Mouse (Mus musculus) midbrain, embryonic 14.5 days (tissue): ENCODE measurements around the gene Dpt. TPM values are rescaled to one million over a fixed set of nuclear protein-coding genes. Genes with fewer than 3 reads are reported as not detected.

Experiments used
- ATAC-seq: fragments of 200-750 bp; cut with Nextera tagmentation; 2 replicates; pipeline ENCODE4 v1.8.0; 2017; ENCODE audit warnings: moderate number of reproducible peaks, moderate library complexity; ENCODE audit not compliant: low FRiP score, low TSS enrichment
- DNase-seq: peaks from one replicate; pipeline ENCODE4 v3.0.0-alpha.2; 2015
- H3K27ac ChIP-seq: fragments of 300-500 bp; sonication (generic); replicated peaks from 2 replicates; pipeline ENCODE4 v1.5.1; 2014; ENCODE audit warnings: mild to moderate bottlenecking, low read depth, low read length, moderate library complexity
- H3K27me3 ChIP-seq: fragments of 300-500 bp; sonication (generic); 2 replicates; pipeline ENCODE4 v1.6.1; 2014; ENCODE audit warnings: low read length, control low read depth, mixed read lengths; ENCODE audit not compliant: control insufficient read depth, insufficient read depth
- H3K36me3 ChIP-seq: fragments of 300-500 bp; sonication (generic); 2 replicates; pipeline ENCODE4 v1.6.1; 2014; ENCODE audit warnings: low read length, control low read depth; ENCODE audit not compliant: control insufficient read depth, insufficient read depth
- H3K4me1 ChIP-seq: fragments of 300-500 bp; sonication (generic); 2 replicates; pipeline ENCODE4 v1.6.1; 2014; ENCODE audit warnings: mild to moderate bottlenecking, antibody characterized with exemption, low read length, control low read depth; ENCODE audit not compliant: control insufficient read depth, insufficient read depth
- H3K4me2 ChIP-seq: fragments of 300-500 bp; sonication (generic); 2 replicates; pipeline ENCODE4 v1.6.1; 2014; ENCODE audit warnings: mild to moderate bottlenecking, low read length, moderate library complexity
- H3K4me3 ChIP-seq: fragments of 300-500 bp; sonication (generic); replicated peaks from 2 replicates; pipeline ENCODE4 v1.5.1; 2014; ENCODE audit warnings: low read depth, low read length
- H3K9ac ChIP-seq: fragments of 300-500 bp; sonication (generic); replicated peaks from 2 replicates; pipeline ENCODE4 v1.6.1; 2014; ENCODE audit warnings: mild to moderate bottlenecking, low read length, moderate library complexity
- H3K9me3 ChIP-seq: fragments of 300-500 bp; sonication (generic); 2 replicates; pipeline ENCODE4 v1.6.1; 2016; ENCODE audit warnings: low read length, control low read depth, mixed read lengths; ENCODE audit not compliant: control insufficient read depth
- WGBS: fragments of 180-500 bp; shearing (Covaris S2); extraction: QIAGEN DNeasy Blood & Tissue Kit; methylation state at CpG from one replicate; pipeline ENCODE4 v1.1.7; 2014; 5-methylcytosine and 5-hydroxymethylcytosine counted together
- polyA plus RNA-seq: library from polyadenylated mRNA; unstranded; fragments of >200 nt; fragmentation: Nextera tagmentation; extraction: Ambion mirVana; gene quantifications from 2 replicates; pipeline ENCODE4 v1.2.1, GENCODE M21; 2014

The Dpt gene
- polyA plus RNA-seq, 1 experiment from 2014 or later = not detected

DNA sequence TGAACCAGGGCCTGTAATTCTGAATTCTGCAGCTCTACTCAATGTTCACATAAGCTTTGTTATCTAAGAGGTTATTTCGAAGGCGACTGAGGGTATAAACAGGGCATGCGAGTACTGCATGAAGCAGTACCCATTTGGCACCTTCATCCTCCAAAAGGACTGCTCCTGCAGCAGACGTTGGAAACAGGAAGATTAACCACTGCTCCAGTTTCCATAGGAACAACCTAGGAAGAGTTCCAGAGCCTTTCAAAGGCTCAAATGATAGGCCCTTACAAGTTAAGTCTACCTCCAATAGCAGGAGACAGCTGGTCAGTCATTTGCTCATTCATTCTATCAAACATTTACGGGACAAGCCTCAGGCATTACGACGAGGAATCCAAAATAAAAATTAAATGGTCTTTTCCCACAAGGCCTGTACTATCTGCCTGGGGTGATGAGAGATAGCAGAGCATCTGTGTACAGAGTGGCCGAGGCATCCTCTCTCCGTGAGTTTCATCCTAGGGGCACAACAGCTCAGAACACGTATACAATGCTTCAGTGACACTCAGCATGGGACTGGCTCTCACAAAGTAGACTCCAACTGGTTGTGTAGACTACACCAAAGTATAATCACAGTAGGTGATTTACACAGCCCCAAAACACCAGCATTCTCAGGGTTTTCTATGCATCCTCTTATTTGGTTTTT lies 8.4 kb downstream of the Dpt start:
- ATAC-seq (no peak), DNase-seq (no peak)
- 73% methylated on average over 10 of the region's 10 CpGs for WGBS
- Histone ChIP-seq H3K27ac (no peak overlapping the region), H3K27me3 (no peaks in the 10 kb centered on the region), H3K9ac (no peak overlapping the region), H3K4me3 (no peak overlapping the region), H3K4me1 (no peaks in the 10 kb centered on the region), H3K9me3 (no peaks in the 10 kb centered on the region), H3K36me3 (no peaks in the 10 kb centered on the region), H3K4me2 (no peak overlapping the region)

DNA sequence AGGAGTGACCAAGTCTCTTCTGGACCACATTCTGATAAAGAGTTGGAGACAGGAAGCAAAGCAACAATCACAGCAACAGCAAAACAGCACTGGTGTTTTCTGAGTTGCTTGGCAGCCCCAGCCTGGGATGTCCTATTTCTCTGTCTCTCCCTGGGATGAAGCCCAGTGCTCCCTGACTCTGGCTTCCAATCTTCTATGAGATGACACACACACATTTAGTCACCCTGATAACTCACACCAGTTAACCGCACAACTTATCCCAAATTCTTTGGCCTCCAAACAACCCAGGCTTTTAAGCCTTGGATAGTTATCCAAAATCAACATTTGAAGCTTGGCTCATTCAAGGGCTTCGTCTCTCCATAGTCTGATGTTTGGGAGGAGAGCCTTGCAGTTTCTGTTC lies 12.9 kb downstream of the Dpt start:
- Histone ChIP-seq H3K9me3 (no peaks in the 10 kb centered on the region), H3K27me3 (no peaks in the 10 kb centered on the region), H3K4me2 (no peak overlapping the region), H3K27ac (no peak overlapping the region), H3K9ac (no peak overlapping the region), H3K4me3 (no peak overlapping the region), H3K4me1 (peaks cover 3% of the 10 kb centered on the region; the same call in 1 of the 2 replicates), H3K36me3 (no peaks in the 10 kb centered on the region)
- no peak for ATAC-seq
- DNase-seq = no peak
- WGBS = 93% methylated on average over 2 of the region's 2 CpGs

GRCm38 (mm10) chr1:164811296-164811695 lies 14.9 kb downstream of the Dpt start:
- 83% methylated on average over 3 of the region's 3 CpGs for WGBS
- ATAC-seq = no peak

GRCm38 (mm10) chr1:164814243-164814642 lies 17.8 kb downstream of the Dpt start:
- 0 out of 2 replicates have a peak, but pooled peaks have one; percentile 12 for ATAC-seq
- H3K27ac ChIP-seq = peak overlapping the region; percentile 27; the same call in 1 of the 2 replicates

More at GRCm38 (mm10) chr1:164811296-164811695, 14.9 kb downstream of the Dpt start:
- no peak overlapping the region for H3K9ac ChIP-seq
- H3K27me3 ChIP-seq = no peaks in the 10 kb centered on the region
- no peaks in the 10 kb centered on the region for H3K36me3 ChIP-seq
- H3K4me3 ChIP-seq = no peak overlapping the region
- no peak overlapping the region for H3K4me2 ChIP-seq
- no peak for DNase-seq
- H3K9me3 ChIP-seq = no peaks in the 10 kb centered on the region
- H3K4me1 ChIP-seq = peaks cover 3% of the 10 kb centered on the region; the same call in 1 of the 2 replicates
- H3K27ac ChIP-seq = no peak overlapping the region

GRCm38 (mm10) chr1:164815330-164815729 lies 18.9 kb downstream of the Dpt start:
- H3K27me3 ChIP-seq = no peaks in the 10 kb centered on the region
- no peaks in the 10 kb centered on the region for H3K9me3 ChIP-seq
- no peak overlapping the region for H3K27ac ChIP-seq
- H3K4me3 ChIP-seq = no peak overlapping the region
- no peak for DNase-seq
- H3K4me1 ChIP-seq = peaks cover 3% of the 10 kb centered on the region; the same call in 1 of the 2 replicates
- 89% methylated on average over 5 of the region's 5 CpGs for WGBS
- no peak overlapping the region for H3K9ac ChIP-seq
- ATAC-seq = no peak
- no peaks in the 10 kb centered on the region for H3K36me3 ChIP-seq
- H3K4me2 ChIP-seq = no peak overlapping the region

More at GRCm38 (mm10) chr1:164814243-164814642, 17.8 kb downstream of the Dpt start:
- H3K4me3 ChIP-seq = no peak overlapping the region
- H3K9me3 ChIP-seq = no peaks in the 10 kb centered on the region
- DNase-seq = no peak
- H3K4me1 ChIP-seq = peaks cover 3% of the 10 kb centered on the region; the same call in 1 of the 2 replicates
- no peaks in the 10 kb centered on the region for H3K36me3 ChIP-seq
- H3K4me2 ChIP-seq = no peak overlapping the region
- H3K9ac ChIP-seq = no peak overlapping the region
- no peaks in the 10 kb centered on the region for H3K27me3 ChIP-seq
- WGBS = 36% methylated on average over 2 of the region's 2 CpGs

DNA sequence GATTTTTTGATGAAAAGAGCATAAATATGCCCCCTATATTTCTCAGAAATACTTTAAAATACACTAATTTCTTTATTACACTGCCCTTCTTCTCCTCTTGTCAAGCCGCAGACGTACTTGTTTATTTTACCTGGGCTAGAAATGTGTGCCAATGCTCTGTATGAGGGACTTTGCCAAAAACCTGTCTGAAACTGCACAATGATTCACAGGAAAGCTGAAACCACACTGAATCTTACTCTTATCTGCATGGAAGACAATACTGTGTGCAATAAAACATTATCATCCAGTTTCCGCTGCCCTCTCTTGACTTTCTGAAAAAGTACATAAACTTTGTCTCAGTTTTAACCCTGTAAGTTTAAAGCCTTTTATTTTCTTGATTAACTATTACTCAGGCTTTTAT lies 20.9 kb downstream of the Dpt start:
- ATAC-seq (no peak), DNase-seq (no peak)
- Histone ChIP-seq H3K4me2 (no peak overlapping the region), H3K9me3 (no peaks in the 10 kb centered on the region), H3K4me3 (no peak overlapping the region), H3K36me3 (no peaks in the 10 kb centered on the region), H3K9ac (no peak overlapping the region), H3K27me3 (no peaks in the 10 kb centered on the region), H3K4me1 (peaks cover 7% of the 10 kb centered on the region), H3K27ac (no peak overlapping the region)
- 90% methylated on average over 3 of the region's 3 CpGs for WGBS

GRCm38 (mm10) chr1:164821307-164821706 lies 24.9 kb downstream of the Dpt start:
- Histone ChIP-seq H3K4me3 (no peak overlapping the region), H3K4me2 (no peak overlapping the region), H3K4me1 (peaks cover 4% of the 10 kb centered on the region; the same call in 1 of the 2 replicates), H3K27ac (no peak overlapping the region), H3K9me3 (no peaks in the 10 kb centered on the region), H3K36me3 (no peaks in the 10 kb centered on the region), H3K27me3 (no peaks in the 10 kb centered on the region), H3K9ac (no peak overlapping the region)
- ATAC-seq = no peak
- no peak for DNase-seq
- 88% methylated on average over 1 of the region's 1 CpGs for WGBS

- 38% methylated on average over 3 of the region's 3 CpGs for whole genome bisulfite sequencing
- no peak overlapping the region for H3K4me2 ChIP-seq
These were observed 25.4 kb downstream of the Dpt start for GRCm38 (mm10) chr1:164821821-164822220.

GRCm38 (mm10) chr1:164822268-164822667 lies 25.8 kb downstream of the Dpt start:
- Histone ChIP-seq H3K27me3 (no peaks in the 10 kb centered on the region), H3K9ac (no peak overlapping the region), H3K9me3 (no peaks in the 10 kb centered on the region), H3K4me3 (no peak overlapping the region), H3K36me3 (no peaks in the 10 kb centered on the region), H3K4me1 (peaks cover 4% of the 10 kb centered on the region; the same call in 1 of the 2 replicates), H3K4me2 (no peak overlapping the region), H3K27ac (no peak overlapping the region)
- no peak for DNase-seq
- no peak for ATAC-seq
- 48% methylated on average over 4 of the region's 4 CpGs for WGBS

More at GRCm38 (mm10) chr1:164821821-164822220, 25.4 kb downstream of the Dpt start:
- no peak overlapping the region for H3K9ac ChIP-seq
- H3K4me3 ChIP-seq = no peak overlapping the region
- ATAC-seq = peak; percentile 62
- H3K27me3 ChIP-seq = no peaks in the 10 kb centered on the region
- peaks cover 4% of the 10 kb centered on the region; the same call in 1 of the 2 replicates for H3K4me1 ChIP-seq
- peak; percentile 60 for DNase-seq
- H3K27ac ChIP-seq = no peak overlapping the region
- H3K9me3 ChIP-seq = no peaks in the 10 kb centered on the region
- H3K36me3 ChIP-seq = no peaks in the 10 kb centered on the region
